Mouse (Mus musculus) spleen, postnatal 14 days (tissue): ENCODE results near the gene Sgk2.

Source experiments
- DNase-seq, 2 experiments: peaks; one replicate each; pipeline ENCODE4 v3.0.0; 2021 to 2022; ENCODE audit warnings: low spot score in 2 of 2

Gene Sgk2

GRCm38 (mm10) chr2:162991394-162992083, 4.4 kb downstream of the Sgk2 start:
- no peak for DNase-seq

- no peak for DNase-seq
These were observed 4.9 kb downstream of the Sgk2 start for GRCm38 (mm10) chr2:162992084-162992437.

GRCm38 (mm10) chr2:162993881-162994616, 6.9 kb downstream of the Sgk2 start:
- no peak for DNase-seq

GRCm38 (mm10) chr2:162998528-162999230, 11.5 kb downstream of the Sgk2 start:
- DNase-seq = peak in 1 of 2 experiments; percentile 50

- no peak for DNase-seq
These were observed 12.6 kb downstream of the Sgk2 start for GRCm38 (mm10) chr2:162999744-163000143.

- DNase-seq = no peak
These were observed 13.9 kb downstream of the Sgk2 start for GRCm38 (mm10) chr2:163001071-163001470.

GRCm38 (mm10) chr2:163007299-163007698, 20.2 kb downstream of the Sgk2 start:
- DNase-seq = no peak

GRCm38 (mm10) chr2:163016916-163017743, 30.0 kb downstream of the Sgk2 start, which contains the start of gene Ift52:
TSS of gene Ift52 (plus strand) at chr2:163017354.
- peak; percentile 77 to 91 for DNase-seq

GRCm38 (mm10) chr2:163031289-163031688, 44.2 kb downstream of the Sgk2 start:
- no peak for DNase-seq

- DNase-seq = no peak
These were observed 44.6 kb downstream of the Sgk2 start for GRCm38 (mm10) chr2:163031757-163032156.

- no peak for DNase-seq
These were observed 45.5 kb downstream of the Sgk2 start for GRCm38 (mm10) chr2:163032622-163033021.

- DNase-seq = no peak
These were observed 52.8 kb downstream of the Sgk2 start for GRCm38 (mm10) chr2:163039940-163040339.

- peak; percentile 24 to 49 for DNase-seq
These were observed 61.0 kb downstream of the Sgk2 start for GRCm38 (mm10) chr2:163048125-163048524.

- DNase-seq = no peak
These were observed 62.0 kb downstream of the Sgk2 start for GRCm38 (mm10) chr2:163049116-163049515.

GRCm38 (mm10) chr2:163051691-163052090, 64.6 kb downstream of the Sgk2 start:
- DNase-seq = no peak

- no peak for DNase-seq
These were observed 65.0 kb downstream of the Sgk2 start for GRCm38 (mm10) chr2:163052101-163052500.

- DNase-seq = no peak
These were observed 65.7 kb downstream of the Sgk2 start for GRCm38 (mm10) chr2:163052826-163053225.

GRCm38 (mm10) chr2:163054335-163054840, 67.3 kb downstream of the Sgk2 start, which contains the start of gene Mybl2:
TSS of gene Mybl2 (plus strand) at chr2:163054687.
- DNase-seq = peak; percentile 91 to 94

- peak in 1 of 2 experiments; percentile 22 for DNase-seq
These were observed 67.9 kb downstream of the Sgk2 start for GRCm38 (mm10) chr2:163054891-163055494.

GRCm38 (mm10) chr2:163055715-163056114, 68.6 kb downstream of the Sgk2 start:
- DNase-seq = no peak

- DNase-seq = no peak
These were observed 69.5 kb downstream of the Sgk2 start for GRCm38 (mm10) chr2:163056584-163056983.
